Mouse (Mus musculus) kidney, adult 2 months (tissue): ENCODE data around the gene Map1lc3b.

Experiments
- CTCF ChIP-seq: fragments of 200-500 bp; conservative IDR thresholded peaks from 2 replicates; pipeline ENCODE4 v1.5.1; 2011; ENCODE audit warnings: low read depth, mild to moderate bottlenecking, control low read depth, low read length, moderate library complexity, mixed read lengths; ENCODE audit not compliant: insufficient read depth, insufficient read length
- POLR2A ChIP-seq: fragments of 200-500 bp; IDR thresholded peaks from one replicate; pipeline ENCODE4 v1.6.1; 2011; ENCODE audit warnings: low read depth, low read length, control low read depth

DNA sequence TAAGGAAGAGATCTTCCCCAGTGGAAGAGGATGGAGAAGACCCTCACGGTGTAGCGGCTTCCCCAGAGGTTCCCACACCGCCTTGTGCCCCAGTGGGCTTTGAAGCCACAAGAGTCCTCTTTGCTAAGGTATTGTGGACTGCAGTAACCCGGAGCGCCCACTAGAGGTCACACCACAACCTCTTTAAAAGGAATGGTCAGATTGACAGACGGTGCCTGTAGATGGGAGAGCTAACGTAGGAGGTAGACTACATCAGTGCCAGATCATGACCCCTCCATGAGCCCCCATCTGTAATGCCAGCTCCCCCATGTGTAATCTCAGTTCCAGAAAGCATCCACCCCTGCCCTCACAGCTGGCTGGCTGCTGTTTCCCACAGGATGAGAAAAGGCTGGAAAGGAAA, 43.0 kb upstream of the Map1lc3b start:
- TF ChIP-seq POLR2A (no peak), CTCF (peak; percentile 89)
